Mouse (Mus musculus) mature B cell (primary cell): ENCODE results near the gene Nova2.

Source experiments
- in situ Hi-C: fragments of 300-500 bp; cut with MboI; formaldehyde crosslinking; loops from 2 replicates; pipeline ENCODE4 v1.14.3; 2019

Gene Nova2

DNA sequence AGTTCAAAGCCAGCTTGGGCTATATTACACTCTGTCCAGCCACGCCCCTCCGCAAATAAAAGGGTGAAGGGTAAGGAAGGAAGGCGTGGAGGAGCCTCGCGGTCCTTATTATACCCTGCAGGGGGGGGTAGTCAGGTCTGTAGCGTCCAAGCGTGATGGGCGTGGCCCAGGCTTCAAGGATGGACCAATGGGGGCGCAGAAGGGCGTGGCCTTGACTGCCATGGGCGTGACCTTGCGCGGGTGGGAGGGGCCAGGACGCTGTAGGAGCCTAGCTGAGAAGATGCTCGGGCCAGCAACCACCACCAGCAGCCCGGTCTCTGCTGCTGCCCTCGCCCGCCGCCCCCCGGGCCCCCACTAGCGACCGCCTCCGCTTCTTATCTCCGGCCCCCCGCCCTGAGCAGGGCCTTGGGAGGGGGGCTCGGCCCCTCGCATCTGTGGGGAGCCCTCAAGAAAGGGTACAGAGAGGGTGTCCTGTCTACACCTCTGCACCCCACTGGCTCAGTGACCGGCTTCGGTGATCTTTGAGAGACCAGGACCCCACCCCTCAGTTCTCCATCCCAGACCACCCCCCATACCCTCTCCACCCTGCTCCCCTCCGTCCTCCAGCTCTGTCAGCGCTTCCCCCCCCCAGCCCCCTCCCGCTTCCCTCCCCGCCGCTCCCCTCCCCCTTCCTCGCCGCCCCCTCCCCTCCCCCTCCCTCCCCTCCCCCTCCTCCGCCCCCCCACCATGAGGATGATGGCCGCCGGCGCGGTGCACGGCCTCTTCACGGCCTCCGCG is at the start of gene Nova2:
Gene Nova2 (plus strand): TSS at position 727 of the 777 bp plus-strand sequence.
- in situ Hi-C loops: no loop called here

DNA sequence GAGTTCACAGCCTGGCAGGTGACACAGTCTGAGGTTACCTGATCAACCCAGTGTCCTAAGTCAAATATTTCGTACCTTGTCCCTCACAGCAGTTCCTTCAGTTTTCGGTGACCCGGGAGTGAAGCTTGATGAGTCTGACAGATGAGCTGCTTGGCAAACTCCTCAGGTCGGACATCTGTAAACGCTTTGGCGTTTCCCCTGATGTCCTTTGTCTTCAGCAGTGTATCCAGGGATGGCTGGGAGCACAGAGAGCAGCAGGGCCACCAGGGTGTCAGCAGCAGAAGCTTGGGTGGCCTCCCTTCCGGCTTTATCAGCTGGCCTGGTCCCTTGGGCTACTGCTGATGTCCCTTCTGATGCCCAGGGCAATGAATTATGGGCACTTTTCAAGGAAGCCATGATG is 47.0 kb upstream of the Nova2 start:
- in situ Hi-C loops: no loop called here

DNA sequence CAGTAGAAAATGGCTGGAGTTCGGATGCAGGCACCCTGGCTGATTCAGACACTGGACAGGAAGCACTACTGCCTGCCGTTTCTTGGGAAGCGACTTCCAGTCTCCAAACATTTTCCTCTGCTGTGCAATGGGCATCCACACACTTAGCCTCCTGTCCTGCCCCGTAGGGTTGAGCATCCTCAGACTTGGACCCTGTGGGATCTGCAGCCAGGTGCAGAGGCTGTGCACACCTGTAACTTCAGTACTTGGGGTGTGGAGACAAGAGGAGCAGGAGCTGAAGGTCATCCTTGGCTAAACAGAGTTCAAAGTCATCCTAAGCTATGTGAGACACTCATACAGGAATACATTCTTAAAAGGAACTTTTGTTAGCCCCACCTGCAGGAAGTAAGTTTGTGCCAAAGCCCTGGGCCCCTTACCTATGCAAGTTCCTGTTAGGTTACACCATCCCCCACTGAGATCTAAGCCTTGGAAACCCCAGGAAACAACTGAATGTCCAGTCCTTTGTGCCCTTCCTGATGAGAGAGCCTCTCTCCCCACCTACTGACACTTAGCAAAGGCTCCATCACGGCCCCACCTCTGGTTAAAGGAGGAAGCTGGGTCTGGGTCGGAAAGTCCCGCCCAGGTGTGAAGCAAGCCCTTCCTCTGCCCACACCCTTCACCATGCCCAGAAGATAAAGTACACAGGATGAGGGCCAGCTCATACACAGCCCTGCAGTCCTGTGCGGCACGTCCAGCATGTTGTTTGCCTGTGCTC is 41.5 kb upstream of the Nova2 start:
- in situ Hi-C loops: no loop called here

DNA sequence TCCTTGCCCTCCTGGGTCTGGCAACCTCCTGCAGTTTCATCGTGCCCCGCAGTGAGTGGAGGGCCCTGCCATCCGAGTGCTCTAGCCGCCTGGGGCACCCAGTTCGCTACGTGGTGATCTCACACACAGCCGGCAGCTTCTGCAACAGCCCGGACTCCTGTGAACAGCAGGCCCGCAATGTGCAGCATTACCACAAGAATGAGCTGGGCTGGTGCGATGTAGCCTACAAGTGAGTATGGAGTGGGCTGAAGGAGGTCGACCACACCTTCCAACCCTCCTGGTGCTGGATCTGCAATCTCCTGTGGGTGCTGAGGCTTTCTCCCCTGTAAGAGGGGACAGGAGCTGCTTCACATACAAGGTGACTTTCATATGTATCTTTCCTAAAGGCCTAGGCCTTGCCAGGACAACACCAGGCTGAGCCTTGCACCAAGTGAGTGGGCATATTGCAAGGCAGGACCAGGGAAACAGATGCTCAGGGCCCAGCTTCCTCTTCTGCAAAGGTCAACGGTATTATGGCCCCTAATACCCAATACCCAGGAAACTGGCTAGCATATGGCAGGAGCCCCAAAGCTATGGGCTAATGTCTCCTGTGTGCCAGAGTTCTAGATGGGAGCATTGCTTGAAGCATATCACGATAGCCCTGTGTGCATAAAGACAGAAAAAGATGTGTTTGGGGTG is 40.8 kb upstream of the Nova2 start:
- in situ Hi-C loops: no loop called here

DNA sequence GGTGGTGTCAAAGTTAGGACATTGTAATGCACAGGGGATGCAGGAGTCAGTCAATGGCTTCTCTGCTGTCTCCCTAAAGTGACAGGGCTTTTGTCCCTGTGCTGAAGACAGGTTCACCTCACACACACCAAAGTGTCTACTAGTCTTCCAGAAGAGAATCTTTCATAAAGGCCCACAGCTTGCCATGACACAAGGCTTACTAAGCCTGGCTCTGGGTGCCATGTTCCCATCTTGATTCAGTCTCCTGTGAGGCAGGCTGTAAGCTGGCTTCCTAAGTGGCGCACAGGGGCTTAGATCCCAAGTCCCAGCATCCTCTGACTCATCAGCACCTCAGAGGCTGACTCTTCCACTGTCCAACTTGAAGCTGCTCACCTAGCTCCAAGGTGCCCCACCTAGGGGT is 38.7 kb upstream of the Nova2 start:
- in situ Hi-C loops: no loop called here

DNA sequence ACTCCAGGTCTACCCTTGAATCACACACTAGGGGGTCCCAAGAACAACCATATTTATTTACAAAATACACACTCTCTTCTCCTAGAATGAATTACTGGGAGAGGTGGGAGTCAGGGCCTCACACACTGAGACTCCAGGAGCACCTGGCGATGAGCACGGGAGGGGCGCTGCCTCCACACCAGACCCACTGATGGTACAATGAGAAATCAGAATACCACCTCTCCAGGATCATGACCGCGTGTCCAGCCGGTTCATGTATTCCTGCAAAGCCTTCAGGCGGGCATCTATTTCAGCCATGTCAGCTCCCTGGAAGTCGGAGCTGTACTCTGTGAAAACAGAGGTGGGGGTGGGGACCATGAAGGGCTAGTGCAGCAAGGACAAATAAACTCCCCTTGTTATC is 34.8 kb upstream of the Nova2 start:
- in situ Hi-C loops: no loop called here

DNA sequence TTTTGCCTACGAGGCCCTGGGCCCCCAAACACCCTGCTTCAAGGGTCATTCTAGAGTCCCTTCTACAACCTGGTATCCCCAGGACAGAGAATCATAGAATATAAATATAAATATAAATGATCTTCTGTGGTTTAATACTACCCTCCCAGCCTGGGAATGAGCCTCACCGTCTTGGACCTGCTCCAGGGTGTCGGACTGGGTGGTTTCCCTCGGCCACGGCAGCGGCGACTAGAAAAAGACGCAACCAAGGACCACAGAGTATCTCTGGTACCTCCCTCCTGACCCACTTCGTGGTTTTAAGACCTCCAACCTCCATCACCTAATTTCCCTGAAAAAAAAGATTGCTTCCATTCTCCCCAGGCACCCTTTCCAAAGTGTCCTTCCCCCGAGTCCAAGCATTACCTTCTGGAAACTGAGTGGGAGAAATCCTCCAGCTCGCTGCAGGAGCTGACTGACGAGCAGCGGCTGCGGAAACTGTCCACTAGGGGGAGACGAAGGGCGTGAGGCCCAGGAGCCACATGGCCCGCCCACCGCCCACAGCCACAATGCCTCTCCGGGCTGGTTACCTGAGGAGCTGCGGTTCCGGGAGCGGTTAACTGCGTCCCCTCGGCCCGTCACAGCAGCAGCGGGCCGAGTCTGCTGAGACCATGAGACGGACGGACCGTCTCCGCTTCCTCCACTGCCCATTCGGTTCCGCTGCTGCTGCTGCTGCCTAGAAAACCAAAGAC is 33.7 kb upstream of the Nova2 start:
- in situ Hi-C loops: no loop called here

DNA sequence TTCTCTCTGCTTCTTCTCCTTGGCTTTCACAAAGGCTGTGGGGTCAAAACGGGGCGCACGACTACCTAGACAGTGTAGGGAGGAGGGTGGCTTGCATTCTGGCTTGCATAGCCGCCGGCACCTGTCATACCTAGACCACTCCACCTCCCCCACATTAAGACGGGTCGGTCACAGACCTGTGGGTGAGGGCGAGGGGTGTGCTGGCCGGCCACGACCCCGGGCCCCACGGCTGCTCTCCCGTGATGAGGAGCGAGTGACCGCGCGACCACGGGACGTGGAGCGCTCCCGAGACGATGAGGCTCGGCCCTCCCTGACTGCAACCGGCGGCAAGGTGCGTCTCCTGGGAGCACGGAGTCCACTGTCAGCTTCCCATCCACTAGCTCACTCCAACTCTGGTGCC is 32.7 kb upstream of the Nova2 start:
- in situ Hi-C loops: no loop called here

DNA sequence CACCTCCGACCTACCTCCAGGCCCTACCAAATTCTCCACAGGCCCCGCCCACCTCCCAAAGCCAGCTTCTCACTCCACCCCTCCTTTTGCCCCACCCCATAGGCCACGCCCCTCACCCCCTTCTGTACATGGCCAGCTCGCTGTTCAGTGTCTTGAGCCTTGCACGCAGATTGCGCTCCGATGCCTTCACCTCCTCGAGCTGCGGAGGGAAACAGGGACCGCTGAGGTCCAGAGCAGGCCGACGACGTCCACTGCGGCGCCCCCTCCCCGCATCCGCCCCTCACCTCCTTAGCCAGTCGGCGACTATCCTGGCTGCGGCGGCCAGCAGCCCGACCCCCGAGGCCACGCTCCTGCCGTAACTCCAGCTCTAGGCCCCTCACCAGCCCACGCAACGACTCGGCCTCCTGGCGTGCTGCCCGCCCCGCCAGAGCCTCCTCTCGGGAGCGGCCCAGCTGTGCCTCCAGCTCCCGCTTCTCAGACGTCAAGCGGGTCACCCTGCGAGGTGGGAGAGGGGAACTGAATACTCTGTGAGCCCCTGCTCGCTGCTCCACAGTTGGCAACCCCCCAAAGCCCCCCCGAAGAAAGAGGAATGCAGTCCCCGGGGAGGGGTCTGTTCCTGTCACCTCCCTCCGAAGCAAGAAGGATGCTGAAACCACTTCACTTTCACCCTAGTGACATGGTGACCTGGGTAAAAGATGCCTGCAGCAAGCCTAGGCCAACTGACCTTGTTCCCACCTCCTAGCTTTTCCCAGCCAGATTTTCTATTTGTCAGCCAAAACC is 31.8 kb upstream of the Nova2 start:
- in situ Hi-C loops: no loop called here

DNA sequence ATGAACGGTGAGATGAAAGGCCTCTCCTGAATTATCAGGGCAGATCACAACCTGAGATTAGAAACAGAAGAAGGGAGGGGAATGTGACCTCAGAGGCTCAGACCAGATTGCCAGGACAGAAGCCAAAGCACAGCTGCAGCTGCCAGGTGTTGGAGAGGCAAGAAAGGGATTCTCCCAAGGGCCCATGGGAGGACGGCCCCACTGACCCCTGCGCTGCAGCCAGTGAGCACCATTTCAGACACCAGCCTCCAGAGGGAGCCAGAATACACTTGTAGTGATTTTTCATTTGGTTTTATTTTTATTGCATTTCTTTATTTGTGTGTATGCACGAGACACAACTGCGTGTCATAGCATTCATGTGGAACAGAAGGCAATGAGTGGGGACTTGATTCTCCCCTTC is 29.2 kb upstream of the Nova2 start:
- in situ Hi-C loops: no loop called here

DNA sequence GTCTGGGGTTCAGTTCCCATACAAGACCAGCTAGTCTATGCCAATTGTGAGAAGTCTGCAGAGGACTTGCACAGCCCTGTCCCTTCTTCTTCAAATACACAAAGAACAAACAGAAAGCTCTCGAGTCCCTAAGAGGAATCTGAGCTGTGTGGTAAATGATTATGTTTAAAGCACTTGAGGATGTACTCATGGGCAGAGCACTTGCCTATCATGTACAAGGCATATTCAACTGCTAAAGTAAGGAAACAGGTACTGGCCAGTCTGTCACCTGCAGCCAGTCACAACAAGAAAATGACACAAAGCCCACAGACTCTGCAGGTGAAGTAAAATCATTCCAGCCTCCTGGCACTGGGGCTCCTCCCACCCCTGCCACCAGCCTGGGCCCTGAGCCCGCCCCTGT is 25.2 kb upstream of the Nova2 start:
- in situ Hi-C loops: no loop called here

DNA sequence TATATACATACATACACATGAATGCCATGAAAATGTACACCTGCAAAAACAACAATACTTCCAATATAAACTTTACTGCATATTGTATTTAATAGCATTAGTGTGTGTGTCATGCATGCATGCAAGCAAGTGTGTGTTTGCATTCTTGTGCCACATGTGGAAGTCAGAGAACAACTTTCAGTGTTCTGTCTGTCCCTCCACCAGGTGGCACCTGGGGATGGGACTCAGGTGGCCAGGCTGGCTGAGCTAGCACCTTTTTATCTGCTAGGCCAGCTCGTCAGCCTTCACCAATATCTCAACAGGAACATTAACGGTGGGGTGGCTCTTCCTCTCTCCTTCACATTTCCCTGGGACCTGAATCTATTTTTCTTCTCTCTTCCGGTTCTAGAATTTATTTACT is 23.2 kb upstream of the Nova2 start:
- in situ Hi-C loops: no loop called here

DNA sequence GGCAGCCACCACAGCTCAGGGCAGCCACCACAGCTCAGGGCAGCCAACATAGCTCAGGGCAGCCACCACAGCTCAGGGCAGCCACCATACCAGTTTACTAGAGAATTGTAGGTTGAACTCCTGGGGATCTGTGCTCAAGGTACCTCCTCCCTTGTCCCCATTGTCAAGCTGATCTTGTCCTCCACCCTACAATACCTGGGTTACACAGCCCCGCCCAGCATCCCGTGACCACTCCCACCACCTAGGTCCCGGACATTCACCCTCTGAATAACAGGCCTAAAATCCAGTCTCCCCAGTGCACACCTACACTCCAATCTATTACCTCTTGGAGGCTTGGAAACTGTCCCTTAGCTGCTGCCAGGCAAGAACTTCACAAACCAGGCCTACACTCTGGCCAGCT is 20.7 kb upstream of the Nova2 start:
- in situ Hi-C loops: no loop called here

DNA sequence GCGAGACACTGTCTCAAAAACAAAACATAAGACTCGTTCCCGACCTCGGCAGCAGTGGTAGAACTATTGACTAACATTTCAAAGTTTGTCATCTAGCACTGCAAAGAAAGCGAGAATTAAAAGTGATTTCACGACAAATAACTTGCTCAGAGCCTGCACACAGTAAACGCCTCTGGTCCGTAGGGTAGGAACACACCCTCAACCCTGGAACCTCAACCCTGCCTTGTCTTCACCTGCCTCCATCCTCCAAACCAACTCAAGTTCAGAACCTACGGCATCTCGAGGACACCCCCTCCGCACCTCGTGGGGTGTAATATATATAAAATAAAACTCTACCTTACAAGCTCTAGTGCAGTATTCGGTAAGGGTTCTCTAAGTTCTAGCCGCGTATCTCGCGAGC is 15.9 kb upstream of the Nova2 start:
- in situ Hi-C loops: no loop called here

DNA sequence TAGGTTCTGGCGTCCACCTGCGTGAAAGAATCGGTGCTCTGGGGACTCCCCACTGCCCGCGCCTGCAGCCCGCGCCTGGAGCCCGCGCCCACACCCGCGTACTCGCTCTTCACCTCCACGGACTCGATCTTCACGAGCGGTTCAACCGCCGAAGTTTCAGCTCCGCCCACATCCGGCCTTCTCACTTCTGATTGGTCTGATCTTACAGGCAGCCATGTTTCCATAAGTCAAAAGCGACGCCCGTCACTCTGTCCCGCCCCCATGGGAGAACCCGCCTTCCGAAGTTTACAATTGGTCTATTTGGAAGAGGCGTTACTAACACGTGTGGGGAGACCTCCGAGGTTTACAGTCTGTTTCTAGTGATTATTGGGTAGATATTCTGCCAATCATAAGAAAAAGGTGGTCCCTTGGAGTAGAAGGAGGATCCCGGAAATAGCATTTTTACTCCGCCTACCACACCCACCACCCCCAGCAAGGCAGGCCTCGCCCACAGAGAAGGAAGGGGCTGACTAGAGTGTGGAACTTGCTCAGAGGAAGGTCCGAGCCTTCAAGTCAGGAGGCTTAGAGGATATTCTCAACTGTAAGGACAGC is 15.4 kb upstream of the Nova2 start, which contains the start of gene Ccdc61:
Gene Ccdc61 (minus strand): TSS at position 175 of the 591 bp plus-strand sequence.
- in situ Hi-C loops: no loop called here

DNA sequence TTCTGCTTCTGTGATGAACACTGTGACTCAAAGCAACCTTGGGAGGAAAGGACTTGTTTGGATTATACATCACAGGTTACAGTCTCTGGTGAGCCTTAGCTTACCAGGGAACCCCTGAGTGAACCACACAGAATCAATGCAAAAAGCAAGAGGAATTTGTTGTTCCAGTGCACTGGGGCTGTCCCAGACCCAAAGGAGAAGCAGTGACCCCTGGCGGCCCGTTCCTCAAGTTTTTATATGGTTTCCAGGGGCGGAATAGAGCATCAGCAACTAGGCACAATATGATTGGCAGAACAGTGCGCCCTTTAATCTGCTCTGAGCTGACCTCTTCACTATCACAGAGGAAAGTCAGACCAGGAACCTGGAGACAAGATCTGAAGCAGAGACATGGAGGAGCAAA is 9.4 kb upstream of the Nova2 start:
- in situ Hi-C loops: no loop called here

DNA sequence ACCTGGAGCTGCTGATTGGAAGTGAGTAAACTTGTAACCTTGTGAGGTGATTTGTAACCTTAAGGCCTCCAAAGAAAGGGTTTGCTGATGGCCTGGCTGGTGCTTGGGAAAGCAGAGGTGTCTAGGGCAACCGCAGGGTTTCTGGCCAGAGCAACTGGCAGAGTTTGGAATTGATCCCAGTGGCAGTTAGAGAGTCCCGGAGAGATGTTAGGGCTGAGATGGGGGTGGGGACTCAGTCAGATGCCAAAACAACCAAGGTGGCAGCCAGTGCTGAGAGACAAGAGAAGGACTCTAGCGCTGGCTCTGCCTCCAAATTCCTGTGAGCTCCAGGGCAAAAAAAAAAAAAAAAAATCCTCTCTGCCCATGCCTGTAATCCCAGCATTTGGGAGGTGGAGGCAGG is 7.8 kb upstream of the Nova2 start:
- in situ Hi-C loops: no loop called here

DNA sequence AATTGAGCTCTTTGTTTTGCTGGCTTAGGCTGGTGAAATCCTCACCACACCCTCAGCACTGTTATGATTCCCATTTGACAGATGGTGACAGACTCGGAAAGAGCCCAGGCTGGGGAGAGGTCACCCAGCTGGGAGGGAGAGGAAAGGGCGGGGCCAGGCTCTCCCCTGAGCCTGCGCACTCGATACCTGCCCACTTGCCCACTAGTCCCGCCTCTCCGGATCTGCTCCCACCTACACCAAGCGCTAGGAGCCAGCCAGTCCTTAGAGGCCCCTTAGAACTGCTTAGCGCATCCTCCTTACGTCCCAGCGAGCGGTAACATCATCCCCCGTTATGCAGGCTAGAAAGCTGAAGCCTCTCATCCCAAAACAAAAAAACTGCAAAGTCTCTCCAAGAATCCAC is 4.6 kb upstream of the Nova2 start:
- in situ Hi-C loops: no loop called here

DNA sequence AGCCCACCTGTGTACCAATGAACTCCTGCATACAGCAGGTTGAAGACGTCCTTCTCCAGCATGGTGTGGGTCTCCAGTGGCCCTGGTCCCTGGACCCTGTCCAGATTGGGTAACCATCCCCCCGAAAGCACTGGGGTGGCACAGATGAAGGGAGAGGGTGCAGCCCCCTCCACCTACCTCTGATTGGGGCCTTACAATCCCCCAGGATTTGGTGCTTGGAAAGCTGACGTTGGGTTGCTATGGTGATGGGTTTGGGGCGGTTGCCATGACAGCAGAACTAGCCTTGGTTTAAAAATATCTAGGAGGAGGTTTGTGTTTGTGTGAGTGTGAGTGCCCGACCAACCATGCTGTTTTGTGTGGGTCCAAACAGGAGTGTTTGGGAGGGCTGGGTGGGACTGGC is 2.9 kb upstream of the Nova2 start:
- in situ Hi-C loops: no loop called here

DNA sequence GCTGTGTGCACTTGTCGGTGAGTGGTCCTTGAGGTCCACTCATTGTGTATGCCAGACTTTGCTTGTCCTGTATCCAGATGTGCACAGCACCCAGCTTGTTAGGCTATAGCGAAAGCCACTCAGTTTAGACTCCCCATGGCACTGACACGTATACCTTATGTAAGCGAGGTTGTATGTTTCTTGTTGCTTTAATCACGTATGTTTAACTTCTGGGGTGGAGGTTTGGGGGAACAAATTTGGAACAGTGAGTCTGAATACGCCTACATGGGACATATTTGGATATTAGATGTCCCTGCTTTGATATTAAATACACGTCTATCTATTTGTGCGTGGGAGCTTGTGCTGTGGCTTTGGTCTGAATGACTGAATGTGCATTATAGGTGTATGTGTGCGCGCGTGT is 2.4 kb upstream of the Nova2 start:
- in situ Hi-C loops: no loop called here

DNA sequence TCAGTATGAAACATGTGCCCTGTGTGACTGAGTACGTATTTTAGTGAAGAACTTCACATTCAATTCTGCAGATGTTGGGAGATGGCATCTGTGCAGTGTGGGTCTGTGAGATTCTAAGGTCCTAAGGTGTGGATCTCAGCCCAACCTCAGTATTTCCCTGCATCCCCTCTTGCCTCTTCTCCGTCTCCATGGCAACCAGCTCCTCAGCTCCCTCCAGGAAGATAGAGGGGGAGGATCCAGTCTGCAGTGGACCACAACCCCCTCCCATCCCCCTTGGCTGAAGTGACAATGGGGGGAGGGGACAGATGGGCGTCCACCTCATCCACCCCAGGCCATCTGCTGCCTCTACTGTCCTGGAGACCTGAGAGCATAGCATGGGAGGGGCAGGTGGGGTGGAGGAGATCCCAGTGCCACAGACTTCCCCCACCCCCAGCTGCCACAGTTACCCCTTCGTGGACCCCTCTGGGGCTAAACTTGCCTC is 1.9 kb upstream of the Nova2 start:
- in situ Hi-C loops: no loop called here
